Mouse (Mus musculus) adipocyte (in vitro differentiated cells): ENCODE measurements around the gene Cdk12.

Source experiments
- DNase-seq: peaks from one replicate; pipeline ENCODE4 v3.0.0-alpha.2; 2016; ENCODE audit warnings: low spot score

Gene Cdk12

DNA sequence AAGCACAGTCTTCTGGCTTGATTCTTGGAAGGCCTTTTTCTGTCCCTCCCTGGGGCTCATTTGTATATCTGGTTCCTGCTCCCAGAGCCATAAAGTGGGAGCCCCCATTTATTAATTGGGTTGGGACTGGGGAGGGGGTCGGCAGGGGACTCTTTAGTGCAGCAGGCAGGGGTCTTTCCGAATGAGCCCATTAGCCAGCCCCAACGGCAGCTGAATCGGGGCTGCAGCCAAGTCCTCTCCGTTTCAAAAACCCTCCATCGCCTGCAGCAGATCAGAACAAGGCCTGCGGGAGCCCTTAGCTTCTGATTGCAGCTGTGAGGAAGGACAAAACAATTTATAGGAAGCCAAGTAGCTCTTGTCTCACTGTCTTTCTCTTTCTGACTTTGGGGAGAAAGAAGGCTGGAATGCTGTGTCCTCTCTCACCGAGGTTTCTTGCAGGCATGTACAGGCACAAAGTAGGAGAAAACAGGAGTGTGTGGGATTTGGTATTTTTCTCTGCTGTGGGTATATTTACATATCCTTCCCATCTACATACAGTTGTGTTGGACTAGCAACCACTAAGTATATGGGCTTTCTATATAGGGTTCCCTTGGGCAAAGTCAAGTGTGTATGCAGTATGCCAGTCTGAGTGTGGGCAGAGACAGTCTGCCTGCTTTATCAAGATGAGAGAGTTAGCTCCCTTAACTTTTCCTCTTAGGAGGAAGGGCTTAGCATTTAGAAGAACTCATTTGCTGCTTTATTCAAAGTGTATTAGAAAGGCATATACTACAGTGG, 58.0 kb downstream of the Cdk12 start:
- DNase-seq: no peak

DNA sequence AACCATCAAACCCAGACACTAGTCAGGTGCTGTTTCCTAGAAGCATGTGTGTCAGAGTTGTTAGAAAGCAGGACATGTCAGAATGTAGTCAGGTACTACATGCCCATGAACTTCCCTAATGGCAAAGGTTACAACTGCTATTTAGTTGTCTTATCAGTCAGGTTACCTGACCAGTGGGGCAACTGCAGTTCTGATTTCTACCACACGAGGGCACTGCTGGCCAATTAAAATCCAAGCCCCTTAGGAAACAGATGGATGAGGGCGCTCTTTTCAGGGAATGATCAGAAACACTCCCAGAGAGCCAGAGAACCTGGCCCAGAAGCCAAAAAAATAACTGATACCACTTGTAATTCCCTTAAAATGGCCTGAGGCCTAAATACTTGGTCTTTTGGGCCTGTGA, 62.2 kb downstream of the Cdk12 start:
- DNase-seq: peak; percentile 76

DNA sequence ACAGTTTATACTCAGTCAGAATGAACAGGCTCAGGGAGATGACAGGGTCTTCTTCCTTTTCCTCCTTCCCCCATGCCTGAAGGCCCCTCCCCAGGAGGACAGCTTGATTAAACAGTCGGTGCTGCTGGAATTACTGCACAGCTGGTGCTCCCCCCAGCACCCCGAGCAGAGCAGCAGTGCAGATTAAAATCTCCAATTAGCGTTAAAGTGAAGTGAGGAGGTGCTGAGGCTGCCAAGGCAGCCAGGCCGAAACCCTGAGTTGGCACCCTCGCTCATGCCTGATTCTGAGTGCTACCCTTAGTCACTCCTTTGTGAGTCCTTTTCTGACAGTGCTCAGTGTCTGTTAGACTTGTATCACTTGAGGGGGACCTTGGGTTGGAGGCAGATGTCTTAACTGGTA, 63.0 kb downstream of the Cdk12 start:
- DNase-seq: no peak

DNA sequence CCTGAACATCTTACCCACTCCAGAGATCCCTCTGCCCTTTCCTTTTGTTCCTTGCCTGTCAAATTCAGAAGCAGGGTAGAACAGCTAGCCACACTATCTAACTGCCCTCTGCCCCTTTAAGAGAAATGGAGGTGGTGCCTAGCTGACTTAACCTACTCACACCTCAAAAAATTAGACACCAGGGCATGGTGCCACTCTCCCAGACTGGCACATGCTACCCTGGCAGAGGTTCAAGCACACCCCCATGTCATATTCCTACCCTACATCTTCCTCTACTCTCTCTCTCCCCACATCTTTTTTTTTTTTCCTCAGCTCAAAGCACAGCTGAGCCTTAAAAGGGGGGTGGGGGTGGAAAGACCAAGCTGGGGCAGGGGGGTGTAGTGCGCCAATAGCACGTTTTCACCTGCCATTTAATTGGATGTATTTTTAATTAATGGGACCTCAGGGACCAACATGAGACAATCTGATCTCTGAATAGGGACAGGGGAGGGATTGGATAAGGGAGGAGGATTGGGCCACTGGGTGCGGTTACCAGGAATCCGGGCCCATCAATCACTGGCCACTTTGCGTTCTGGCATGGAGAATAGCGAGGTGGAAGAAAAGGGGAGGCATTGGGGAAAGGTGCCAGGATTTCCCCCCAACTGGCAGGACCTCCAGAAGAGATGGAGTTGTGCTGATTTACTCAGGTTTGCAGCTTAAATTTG, 64.0 kb downstream of the Cdk12 start:
- DNase-seq: no peak

DNA sequence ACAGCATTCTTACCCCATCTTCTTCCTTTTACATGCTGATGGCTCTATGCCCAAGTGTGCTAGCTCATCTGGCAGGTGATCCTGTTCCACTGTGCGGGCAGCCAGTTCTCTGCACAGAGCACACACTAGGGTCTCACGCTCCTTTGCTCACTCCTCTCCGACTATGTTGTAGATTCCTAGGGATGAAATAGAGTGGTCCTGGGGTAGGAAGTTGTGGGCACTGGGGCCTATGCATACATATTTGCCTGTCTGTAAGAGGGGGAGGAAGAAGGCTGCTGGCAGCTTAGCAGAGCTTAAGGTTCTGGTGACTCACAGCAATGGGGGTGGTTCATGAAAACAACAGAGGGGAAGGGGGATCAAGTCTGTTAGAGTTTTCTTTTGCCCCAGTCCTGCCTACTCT, 67.2 kb downstream of the Cdk12 start:
- no peak for DNase-seq

DNA sequence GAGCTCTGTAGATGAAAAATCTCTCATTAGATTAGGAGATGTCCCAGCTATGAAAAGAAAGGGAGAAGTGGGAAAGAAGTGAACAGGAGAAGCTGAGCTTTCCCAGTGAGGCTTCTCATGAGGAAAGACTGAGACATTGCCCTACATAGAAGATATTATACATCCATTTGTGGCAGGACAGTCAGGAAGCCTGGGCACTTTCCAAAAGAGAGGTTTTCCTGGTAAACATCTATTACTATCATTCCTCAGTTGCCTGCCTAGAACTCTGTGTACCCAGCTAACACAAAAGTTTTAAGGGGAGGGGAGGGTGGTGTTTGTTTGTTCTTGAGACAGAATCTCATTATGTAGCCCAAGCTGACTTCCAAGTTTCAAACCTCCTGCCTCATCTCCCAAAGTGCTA, 67.6 kb downstream of the Cdk12 start:
- no peak for DNase-seq

DNA sequence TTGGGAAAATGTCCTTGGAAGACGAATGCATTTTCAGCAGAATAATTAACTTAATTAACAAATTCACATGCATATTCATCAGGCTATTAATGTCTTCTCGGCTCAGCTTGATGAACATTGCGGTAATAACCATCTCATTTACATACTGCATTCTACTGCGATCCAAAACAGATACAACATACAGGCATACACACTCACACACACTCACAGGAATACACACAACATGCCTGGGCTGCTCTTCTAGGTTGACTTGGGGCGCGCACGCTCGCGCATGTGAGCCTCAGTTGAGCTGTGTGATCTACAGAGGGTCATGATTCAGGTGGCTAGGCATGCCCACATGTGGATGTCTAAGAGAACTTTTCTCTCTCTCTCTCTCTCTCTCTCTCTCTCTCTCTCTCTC, 80.9 kb downstream of the Cdk12 start:
- no peak for DNase-seq

DNA sequence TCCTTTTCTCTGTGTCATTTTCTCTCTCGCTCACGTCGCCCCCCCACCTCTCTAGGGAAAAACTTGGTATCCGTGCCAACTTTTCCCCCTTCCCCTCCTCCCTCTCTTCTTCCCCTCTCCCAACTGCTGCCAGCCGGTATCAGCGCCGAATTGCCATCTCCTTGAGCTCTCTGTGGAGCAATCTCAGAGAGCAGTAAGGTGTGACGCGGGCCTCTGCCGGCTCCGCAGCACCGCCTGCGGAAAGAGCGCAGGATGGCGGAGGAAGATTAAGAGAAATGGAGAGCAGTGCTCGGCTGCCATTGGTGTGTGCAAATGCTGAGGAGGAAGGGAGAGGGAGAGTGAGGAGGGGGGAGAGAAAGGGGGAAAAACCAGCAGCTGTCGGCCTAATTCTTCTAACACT, 81.4 kb downstream of the Cdk12 start:
- no peak for DNase-seq

DNA sequence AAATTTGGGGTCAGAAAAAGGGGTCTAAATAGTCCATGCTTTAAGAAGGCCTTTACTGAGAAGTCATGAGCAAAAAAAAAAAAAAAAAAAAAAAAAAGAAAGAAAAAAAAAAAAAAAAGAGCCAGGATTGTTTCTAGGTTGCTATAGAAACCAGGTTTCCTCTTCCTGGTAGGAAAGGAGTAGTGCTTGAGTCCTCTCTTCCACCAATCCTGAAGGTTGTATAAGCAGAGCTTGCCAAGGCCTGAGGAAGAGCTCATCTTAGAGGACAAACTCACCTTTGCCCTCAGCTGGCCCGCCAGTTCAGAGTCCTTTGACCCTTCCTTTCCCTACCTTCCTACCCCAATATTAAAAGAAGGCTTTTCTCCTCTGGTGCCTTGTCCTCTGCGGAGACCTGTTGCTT, 82.5 kb downstream of the Cdk12 start:
- no peak for DNase-seq

DNA sequence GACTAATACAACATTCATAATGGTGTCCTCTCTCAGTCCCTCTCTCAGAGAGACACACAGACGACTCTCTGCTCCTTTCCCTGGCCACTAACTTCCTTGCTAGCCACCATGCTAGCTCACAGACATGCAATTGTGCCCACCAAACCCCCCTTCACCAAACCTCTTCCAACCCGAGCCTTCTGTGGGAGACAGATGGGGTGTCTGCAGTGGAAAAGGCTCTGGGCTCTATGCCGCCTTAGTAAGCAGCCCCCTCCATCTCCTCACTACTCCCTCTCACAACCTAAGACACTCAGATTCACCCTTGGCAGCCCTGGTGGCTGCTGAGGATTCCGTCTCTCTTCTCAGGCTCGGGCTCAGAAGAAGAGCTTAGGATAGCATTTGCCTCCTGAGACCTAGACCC, 84.7 kb downstream of the Cdk12 start:
- DNase-seq: no peak

DNA sequence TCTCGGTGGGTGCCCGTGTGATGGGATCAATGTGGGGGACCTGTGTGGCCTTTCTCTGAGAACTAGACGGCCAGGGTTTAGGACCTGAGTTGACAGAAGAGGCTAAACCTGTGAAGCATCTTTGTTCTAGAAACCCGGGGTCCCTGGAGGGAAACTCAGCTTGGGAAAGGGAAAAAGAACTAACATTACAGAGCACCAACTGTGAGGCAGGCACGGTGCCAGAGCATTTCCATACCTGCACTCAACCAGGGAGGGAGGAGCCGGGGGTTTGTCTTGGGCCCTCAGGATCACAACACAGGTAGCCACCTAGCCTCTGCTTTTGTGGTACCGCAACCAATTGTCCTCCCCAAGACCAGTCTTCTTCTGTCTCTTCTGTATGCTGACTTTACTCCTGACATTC, 85.1 kb downstream of the Cdk12 start:
- DNase-seq: no peak

DNA sequence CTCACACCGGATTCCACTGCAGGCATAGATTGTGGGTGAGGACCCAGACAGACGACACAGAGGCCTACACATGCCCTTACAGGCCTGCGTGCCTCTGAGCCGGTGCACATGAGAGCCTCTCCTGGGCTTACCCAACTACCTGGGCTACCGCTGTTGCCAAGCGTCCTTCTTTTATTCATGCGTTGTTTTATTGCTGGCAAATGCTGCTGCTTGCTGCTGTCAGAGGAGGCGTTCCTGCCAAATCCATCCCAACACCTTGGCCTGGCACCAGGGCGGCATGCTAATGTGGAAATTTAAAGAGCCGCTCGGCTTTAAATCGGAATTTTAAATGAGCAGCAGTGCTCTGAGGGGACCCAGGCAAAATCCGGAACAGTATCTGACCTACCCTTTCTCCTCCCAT, 87.0 kb downstream of the Cdk12 start:
- no peak for DNase-seq

DNA sequence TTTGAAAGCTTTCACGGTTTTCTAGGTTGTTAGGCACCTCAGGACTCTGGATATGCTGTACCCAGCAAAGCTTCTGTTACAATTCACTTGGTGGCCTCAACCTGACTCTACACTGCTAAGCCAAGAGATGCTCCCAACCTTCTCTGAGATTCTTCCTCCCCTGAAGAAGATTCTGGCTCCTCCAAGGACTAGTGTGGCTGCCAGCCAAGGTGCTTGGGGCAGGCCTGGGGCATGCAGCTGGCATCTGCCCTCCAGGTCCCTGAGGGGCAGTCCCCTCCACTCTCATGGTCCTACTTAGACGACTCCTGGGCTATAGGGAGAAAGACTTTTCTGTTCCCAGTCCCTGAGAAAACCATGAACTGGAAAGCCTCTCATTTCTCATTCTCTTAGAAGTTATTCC, 88.0 kb downstream of the Cdk12 start:
- DNase-seq: no peak

DNA sequence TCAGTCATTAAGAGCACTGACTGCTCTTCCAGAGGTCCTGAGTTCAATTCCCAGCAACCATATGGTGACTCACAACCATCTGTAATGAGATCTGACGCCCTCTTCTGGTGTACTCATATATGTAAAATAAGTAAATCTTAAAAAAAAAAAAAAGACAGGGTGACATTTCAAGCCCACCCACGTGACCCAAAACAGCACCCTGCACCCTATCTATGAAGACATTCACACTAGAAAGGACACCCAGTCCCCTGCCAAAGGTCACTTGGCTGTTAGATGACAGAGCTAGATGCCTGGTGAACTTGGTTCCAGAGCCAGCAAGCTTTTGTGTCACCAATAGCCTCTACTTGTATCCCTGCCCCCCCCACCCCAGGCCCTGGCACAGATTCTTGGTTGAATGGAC, 90.2 kb downstream of the Cdk12 start:
- DNase-seq: no peak

DNA sequence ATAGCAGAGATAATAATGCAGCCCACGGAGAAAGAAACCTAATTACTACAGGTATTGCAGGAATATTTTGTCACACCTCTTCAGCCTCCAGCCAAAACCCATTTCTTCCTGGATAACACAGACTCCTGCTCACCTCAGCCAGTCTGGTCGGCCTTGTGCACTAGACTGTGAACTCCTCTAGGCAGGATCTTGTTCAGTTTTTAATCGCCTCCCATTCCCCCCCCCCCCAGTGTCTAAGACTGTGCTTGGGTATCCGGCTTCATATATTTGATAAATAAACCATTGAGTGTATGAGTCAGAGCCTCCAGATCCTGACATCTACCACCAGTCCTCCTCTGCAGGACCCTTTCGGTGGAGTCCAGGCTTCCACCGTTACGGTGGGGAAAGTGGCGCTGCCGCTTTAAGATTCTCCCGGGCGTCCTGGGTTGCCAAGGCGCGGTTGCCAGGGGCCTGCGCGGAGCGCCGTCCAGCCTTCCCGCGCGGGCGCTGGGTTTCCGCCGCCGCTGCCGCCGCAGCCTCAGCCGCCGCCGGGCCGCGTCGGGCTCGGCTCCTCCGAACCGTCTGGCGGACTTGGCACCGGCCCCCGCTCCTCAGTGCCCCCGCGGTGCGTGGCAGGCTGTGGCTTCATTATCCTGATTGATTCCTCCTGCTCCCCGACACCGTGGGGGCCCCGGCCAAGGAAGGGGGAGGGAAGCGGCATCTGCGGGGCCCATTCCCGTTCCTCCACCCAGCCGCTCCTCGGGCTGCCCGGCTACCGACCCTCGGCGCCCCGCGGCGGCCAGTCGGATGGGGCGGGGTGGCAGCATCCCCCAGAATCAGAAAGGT, 91.5 kb downstream of the Cdk12 start:
- DNase-seq: no peak

DNA sequence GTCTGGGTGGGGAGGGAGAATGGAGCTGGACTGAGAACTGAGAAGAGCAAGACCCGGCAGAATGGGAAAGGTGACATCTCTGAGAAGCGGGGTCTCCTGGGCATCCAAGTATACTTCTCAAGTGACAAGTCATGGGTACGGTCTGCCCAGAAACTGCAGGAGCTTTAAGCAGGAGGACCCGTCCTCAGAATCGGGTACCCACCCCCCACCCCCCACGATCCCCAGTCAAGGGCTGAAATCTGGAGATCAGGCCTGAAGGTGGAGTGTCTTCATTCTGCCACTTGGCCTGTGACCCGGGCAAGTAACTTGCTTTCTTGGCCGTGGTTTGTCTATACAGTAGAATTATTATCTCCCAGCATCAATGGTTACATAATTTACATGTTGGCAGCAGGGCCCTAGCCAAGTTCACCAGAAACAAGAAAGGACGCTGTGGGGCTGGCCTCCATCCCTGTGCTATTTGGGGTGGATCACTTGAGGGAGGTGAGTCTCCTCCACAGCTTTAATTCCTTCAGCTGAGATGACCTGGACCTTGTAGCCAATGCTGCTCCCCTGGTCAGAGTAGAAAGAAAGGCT, 92.2 kb downstream of the Cdk12 start:
- DNase-seq: no peak

DNA sequence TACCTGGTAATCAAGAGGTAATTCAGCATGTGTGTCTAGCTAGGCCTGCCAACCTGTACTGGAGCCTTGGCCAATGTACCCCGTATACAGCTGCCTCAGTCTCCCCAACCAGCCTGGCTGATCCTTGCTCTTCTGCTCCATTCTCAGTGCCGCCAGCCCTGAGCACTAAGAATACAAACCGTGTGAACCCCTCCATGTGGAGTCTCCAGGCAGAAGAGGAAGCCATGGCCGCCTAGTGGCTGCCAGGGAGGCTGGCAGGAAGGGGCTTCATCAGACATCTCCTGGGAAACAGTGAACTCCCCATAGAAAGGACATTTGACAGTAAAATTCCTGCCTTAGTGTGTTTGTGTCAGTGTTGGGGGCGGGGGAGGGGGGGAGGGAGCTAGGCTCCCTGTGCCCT, 93.4 kb downstream of the Cdk12 start:
- no peak for DNase-seq

DNA sequence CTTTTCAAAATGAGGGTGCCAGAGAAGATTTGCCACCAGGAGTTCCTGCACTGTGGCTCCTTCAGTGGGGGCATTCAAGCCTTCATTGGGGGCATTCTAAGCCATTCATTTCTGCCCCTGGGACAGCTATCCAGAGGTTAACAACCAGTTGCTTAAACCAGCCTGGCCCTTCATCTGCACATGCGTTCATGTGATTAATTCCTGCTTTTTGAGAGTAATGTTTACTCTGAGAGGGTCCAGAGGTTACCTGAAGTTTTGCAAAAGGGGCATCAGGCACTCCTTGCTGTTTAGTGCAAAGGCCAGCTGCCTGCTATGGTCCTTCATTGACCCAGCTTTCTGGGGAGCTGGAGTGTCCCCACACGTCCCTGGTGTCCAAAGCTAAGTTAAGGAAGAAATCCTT, 94.1 kb downstream of the Cdk12 start:
- no peak for DNase-seq

DNA sequence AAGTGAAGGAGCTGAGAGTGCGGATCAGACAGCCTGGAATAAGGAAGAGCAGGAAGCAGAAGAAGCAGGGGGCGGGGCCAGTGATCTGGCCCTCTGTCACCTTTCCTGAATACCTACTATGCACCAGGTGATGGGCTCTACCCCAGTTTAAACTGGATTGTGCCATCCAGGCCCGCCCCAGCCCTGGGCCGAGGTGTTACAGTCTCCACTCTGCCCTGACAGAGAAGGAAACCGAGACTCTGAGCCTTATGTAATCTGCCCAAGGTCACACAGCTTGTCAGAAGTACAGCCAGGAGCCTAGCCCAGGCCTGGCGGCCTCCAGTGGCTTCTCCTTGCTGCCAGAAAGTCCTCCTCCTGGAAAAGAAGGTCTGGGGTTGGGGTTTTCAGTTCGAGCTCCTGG, 94.9 kb downstream of the Cdk12 start:
- no peak for DNase-seq

DNA sequence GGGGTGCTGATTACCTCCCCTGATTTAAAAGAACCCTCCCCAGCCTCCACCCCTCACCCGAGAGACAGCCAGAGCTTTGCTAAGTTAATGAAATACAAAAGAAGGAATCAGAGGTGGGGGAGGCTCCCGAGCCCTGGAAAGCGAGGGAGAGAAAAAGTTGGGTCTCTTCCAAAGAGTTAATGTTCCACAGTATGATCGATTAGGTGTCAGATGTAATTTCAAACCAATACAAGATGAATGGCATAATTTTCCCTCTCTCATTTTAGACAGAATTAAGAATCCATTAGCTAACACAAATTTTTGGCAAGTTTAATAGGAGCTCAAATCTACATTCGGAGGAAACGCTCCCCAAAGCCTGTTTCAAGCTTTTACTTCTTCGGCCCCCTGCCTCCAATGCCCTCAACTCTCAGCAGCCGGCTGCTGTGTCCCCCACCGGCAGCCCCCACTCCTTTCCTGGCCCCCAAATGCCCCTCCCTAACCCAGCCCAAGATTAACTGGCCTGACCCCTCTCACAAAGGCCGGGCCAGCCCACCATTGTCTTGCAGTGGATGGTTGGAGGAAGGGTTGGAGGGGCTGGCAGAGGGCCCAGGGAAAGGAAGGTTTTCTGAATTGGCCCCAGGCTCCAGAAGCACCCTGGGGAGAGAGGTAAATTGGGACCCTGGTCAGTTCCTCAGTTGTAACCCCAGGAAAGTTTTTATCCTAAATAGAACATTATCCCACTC, 95.8 kb downstream of the Cdk12 start:
- no peak for DNase-seq

DNA sequence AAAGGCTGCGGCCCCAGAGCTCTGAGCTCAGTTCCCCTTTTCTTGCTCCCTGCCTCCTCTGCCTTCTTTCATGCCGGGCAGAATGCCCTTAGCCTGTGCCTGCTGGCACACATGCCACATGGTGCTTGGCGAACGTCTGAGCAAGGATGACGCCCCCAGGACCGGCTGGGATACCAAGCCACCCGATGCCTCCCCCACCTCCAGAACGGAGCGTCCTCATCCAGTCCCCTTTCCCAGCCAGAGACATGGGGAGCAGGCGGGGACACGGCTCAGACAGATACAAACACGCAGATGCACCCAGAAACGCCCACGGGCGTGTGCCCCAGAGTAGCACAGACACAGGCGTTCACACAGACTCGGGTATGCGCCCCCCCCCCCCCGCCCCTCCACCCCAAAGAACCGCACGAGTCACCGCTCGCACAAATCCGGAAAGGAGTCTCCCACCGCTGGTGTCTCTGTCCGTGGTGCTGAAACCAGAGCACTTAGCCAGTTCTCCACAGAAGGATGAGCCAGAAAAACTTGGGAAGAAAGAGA, 111.0 kb downstream of the Cdk12 start:
- DNase-seq: peak; percentile 75

DNA sequence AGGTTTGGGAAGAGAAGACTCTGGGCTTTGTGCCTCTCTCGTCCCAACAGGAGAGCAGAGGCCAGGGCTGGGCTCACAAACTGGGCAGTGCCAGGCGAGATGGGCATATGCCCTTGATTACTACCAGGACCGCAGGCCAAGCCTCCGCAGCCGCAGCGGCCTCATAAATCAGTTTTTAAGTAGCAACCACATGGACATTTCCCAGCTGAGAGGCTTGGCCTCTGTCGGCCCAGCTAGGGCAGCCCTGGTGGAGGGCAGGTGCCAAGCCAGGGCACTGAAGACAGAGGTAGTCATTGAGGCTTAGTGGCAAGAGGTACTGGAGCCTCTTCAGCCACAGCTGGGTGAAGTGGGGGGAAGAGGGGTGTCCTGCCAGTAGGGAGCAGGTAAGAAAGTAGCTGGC, 114.6 kb downstream of the Cdk12 start:
- DNase-seq: no peak
